In genomic region chr4:124699791-124700190, GRCm38 (mm10) we compare ENCODE assay signal across 8 mouse cellular contexts. TPM values are rescaled to one million over a fixed set of nuclear protein-coding genes. Genes with fewer than 3 reads are reported as not detected.
DNase-seq lines count a peak whose midpoint lies in the region; ATAC-seq and TF ChIP-seq lines count a peak whose summit lies in the region.

No protein-coding gene starts in this region.

- H3K9me3 ChIP-seq in lung, postnatal 0 days (ENCODE audit: low read length) = no peaks in the 10 kb centered on the region
- H3K9me3 ChIP-seq in forebrain, embryonic 14.5 days (replicated peaks; ENCODE audit: control insufficient read depth, low read length) = no peaks in the 10 kb centered on the region
- no peaks in the 10 kb centered on the region for H3K9me3 ChIP-seq in intestine, postnatal 0 days (ENCODE audit: control insufficient read depth)
- H3K9me3 ChIP-seq in neural tube, embryonic 15.5 days (replicated peaks) = no peaks in the 10 kb centered on the region

- TF ChIP-seq CTCF in lung, postnatal 0 days (IDR thresholded peaks at IDR 0.05) = no peak
- TF ChIP-seq CTCF in intestine, postnatal 0 days (IDR thresholded peaks at IDR 0.05; ENCODE audit: low read depth) = no peak
- no peak for TF ChIP-seq CTCF in cerebellum, adult 2 months (IDR thresholded peaks at IDR 0.05; ENCODE audit: borderline replicate concordance, insufficient read depth, low read depth, low read length)

- peaks cover 5% of the 10 kb centered on the region; the same call in 1 of the 2 replicates for H3K27me3 ChIP-seq in lung, postnatal 0 days (replicated peaks; ENCODE audit: insufficient read depth, low read length)
- H3K27me3 ChIP-seq in forebrain, embryonic 14.5 days (replicated peaks; ENCODE audit: control insufficient read depth, insufficient read depth, low read length) = 0 out of 2 replicates have a peak, but pooled peaks cover 4% of the 10 kb centered on the region
- no peaks in the 10 kb centered on the region for H3K27me3 ChIP-seq in intestine, postnatal 0 days (replicated peaks; ENCODE audit: control insufficient read depth, insufficient read depth, low read length)
- peaks cover 48% of the 10 kb centered on the region for H3K27me3 ChIP-seq in neural tube, embryonic 15.5 days (replicated peaks)
- H3K27me3 ChIP-seq in cerebellum, adult 2 months (ENCODE audit: control insufficient read depth, insufficient read depth, low read length) = no peaks in the 10 kb centered on the region

- no peaks in the 10 kb centered on the region for H3K36me3 ChIP-seq in lung, postnatal 0 days (ENCODE audit: insufficient read depth, low read length)
- no peaks in the 10 kb centered on the region for H3K36me3 ChIP-seq in forebrain, embryonic 14.5 days (ENCODE audit: control insufficient read depth, insufficient read depth, low read length)
- H3K36me3 ChIP-seq in intestine, postnatal 0 days (ENCODE audit: control insufficient read depth, insufficient read depth) = no peaks in the 10 kb centered on the region
- H3K36me3 ChIP-seq in neural tube, embryonic 15.5 days = no peaks in the 10 kb centered on the region

- no peak overlapping the region for H3K9ac ChIP-seq in lung, postnatal 0 days (replicated peaks; ENCODE audit: low read depth)
- H3K9ac ChIP-seq in forebrain, embryonic 14.5 days (ENCODE audit: low read length) = no peak overlapping the region
- H3K9ac ChIP-seq in intestine, postnatal 0 days (ENCODE audit: low read depth, low read length) = no peak overlapping the region
- H3K9ac ChIP-seq in neural tube, embryonic 15.5 days (replicated peaks) = peak overlapping the region; percentile 67; the same call in 1 of the 2 replicates

- 39% methylated on average over 6 of the region's 6 CpGs for WGBS in lung, postnatal 0 days
- 11% methylated on average over 6 of the region's 6 CpGs for WGBS in forebrain, embryonic 14.5 days
- WGBS in intestine, postnatal 0 days = 30% methylated on average over 6 of the region's 6 CpGs
- WGBS in neural tube, embryonic 15.5 days = 11% methylated on average over 6 of the region's 6 CpGs
- 80% methylated on average over 6 of the region's 6 CpGs for WGBS in cerebellum, adult 2 months

- no peak for TF ChIP-seq EP300 in lung, postnatal 0 days (IDR thresholded peaks at IDR 0.05)

- peak overlapping the region; percentile 90 for H3K4me2 ChIP-seq in lung, postnatal 0 days (replicated peaks; ENCODE audit: low read depth, low read length)
- peak overlapping the region; percentile 99 for H3K4me2 ChIP-seq in forebrain, embryonic 14.5 days (ENCODE audit: low read length)
- H3K4me2 ChIP-seq in intestine, postnatal 0 days (replicated peaks; ENCODE audit: low read depth) = peak overlapping the region; percentile 93
- peak overlapping the region; percentile 99 for H3K4me2 ChIP-seq in neural tube, embryonic 15.5 days

- no peak for ATAC-seq in lung, postnatal 0 days
- ATAC-seq in forebrain, embryonic 14.5 days = no peak
- no peak for ATAC-seq in intestine, postnatal 0 days
- ATAC-seq in neural tube, embryonic 15.5 days (ENCODE audit: low FRiP score) = no peak

- peaks cover 20% of the 10 kb centered on the region for H3K4me1 ChIP-seq in lung, postnatal 0 days (ENCODE audit: insufficient read depth, low read depth, low read length)
- peaks cover 20% of the 10 kb centered on the region for H3K4me1 ChIP-seq in forebrain, embryonic 14.5 days (ENCODE audit: control insufficient read depth, insufficient read depth, low read length)
- H3K4me1 ChIP-seq in intestine, postnatal 0 days (replicated peaks; ENCODE audit: control insufficient read depth, insufficient read depth, low read length) = peaks cover 3% of the 10 kb centered on the region; the same call in 1 of the 2 replicates
- peaks cover 30% of the 10 kb centered on the region for H3K4me1 ChIP-seq in neural tube, embryonic 15.5 days
- peaks cover 7% of the 10 kb centered on the region; the same call in 1 of the 2 replicates for H3K4me1 ChIP-seq in cerebellum, adult 2 months (ENCODE audit: control insufficient read depth, insufficient read depth, low read length)

- TF ChIP-seq POLR2A in cerebellum, adult 2 months (IDR thresholded peaks at IDR 0.05; ENCODE audit: borderline replicate concordance, insufficient read depth, low read length) = no peak

- H3K4me3 ChIP-seq in lung, postnatal 0 days (ENCODE audit: low read depth, low read length) = 0 out of 2 replicates have a peak overlapping the region, but pooled peaks have one; percentile 59
- H3K4me3 ChIP-seq in forebrain, embryonic 14.5 days (ENCODE audit: low read depth, low read length) = peak overlapping the region; percentile 57; the same call in 1 of the 2 replicates
- peak overlapping the region; percentile 73; the same call in 1 of the 2 replicates for H3K4me3 ChIP-seq in intestine, postnatal 0 days (ENCODE audit: low read depth, low read length)
- H3K4me3 ChIP-seq in neural tube, embryonic 15.5 days (replicated peaks) = peak overlapping the region; percentile 60; the same call in 1 of the 2 replicates
- no peak overlapping the region for H3K4me3 ChIP-seq in cerebellum, adult 2 months (replicated peaks; ENCODE audit: insufficient read depth, low read depth, low read length)

- 0 out of 2 replicates have a peak overlapping the region, but pooled peaks have one; percentile 32 for H3K27ac ChIP-seq in lung, postnatal 0 days (ENCODE audit: low read length)
- H3K27ac ChIP-seq in forebrain, embryonic 14.5 days (ENCODE audit: low read depth, low read length) = no peak overlapping the region
- H3K27ac ChIP-seq in intestine, postnatal 0 days (ENCODE audit: low read depth, low read length) = no peak overlapping the region
- 0 out of 2 replicates have a peak overlapping the region, but pooled peaks have one; percentile 67 for H3K27ac ChIP-seq in neural tube, embryonic 15.5 days (replicated peaks)
- no peak overlapping the region for H3K27ac ChIP-seq in cerebellum, adult 2 months (ENCODE audit: insufficient read depth, low read length)

- DNase-seq in lung, postnatal 0 days (ENCODE audit: low spot score) = no peak
- DNase-seq in lung, postnatal 36 days = no peak
- no peak for DNase-seq in forebrain, embryonic 14.5 days (ENCODE audit: low spot score)
- DNase-seq in cerebellum, adult 2 months = no peak
- no peak for DNase-seq in MN1 (ENCODE audit: low spot score)
- DNase-seq in ovary, adult 18-20 months (ENCODE audit: low spot score) = no peak

RNA-seq across cellular contexts. Expression of gene Fhl3, which starts 0.7 kb away (rescaled TPM):
- polyA plus RNA-seq in lung, postnatal 0 days (2015; fragmentation: Nextera tagmentation; extraction: Ambion mirVana) = 5.2 and 5.8 TPM in 2 replicates
- polyA plus RNA-seq in forebrain, embryonic 14.5 days (2014; fragmentation: Nextera tagmentation; extraction: Ambion mirVana) = 1.4 TPM in 2 replicates
- 3.8 TPM in 2 replicates for polyA plus RNA-seq in intestine, postnatal 0 days (2015; fragmentation: Nextera tagmentation; extraction: Ambion mirVana)
- 1.8 and 3.3 TPM in 2 replicates for polyA plus RNA-seq in neural tube, embryonic 15.5 days (2015; fragmentation: Nextera tagmentation; extraction: Ambion mirVana)
- polyA plus RNA-seq in cerebellum, adult 2 months (2012; rRNA removed) = 1.4 and 1.6 TPM in 2 replicates

RNA-seq across cellular contexts. Expression of gene Utp11, which starts 6.4 kb away (rescaled TPM):
- polyA plus RNA-seq in lung, postnatal 0 days (2015; fragmentation: Nextera tagmentation; extraction: Ambion mirVana) = 37.4 and 48.8 TPM in 2 replicates
- 34.5 and 42.0 TPM in 2 replicates for polyA plus RNA-seq in forebrain, embryonic 14.5 days (2014; fragmentation: Nextera tagmentation; extraction: Ambion mirVana)
- 29.6 and 32.3 TPM in 2 replicates for polyA plus RNA-seq in intestine, postnatal 0 days (2015; fragmentation: Nextera tagmentation; extraction: Ambion mirVana)
- 41.4 and 47.8 TPM in 2 replicates for polyA plus RNA-seq in neural tube, embryonic 15.5 days (2015; fragmentation: Nextera tagmentation; extraction: Ambion mirVana)
- polyA plus RNA-seq in cerebellum, adult 2 months (2012; rRNA removed) = 19.2 and 19.4 TPM in 2 replicates

RNA-seq across cellular contexts. Expression of gene Sf3a3, which starts 14.8 kb away (rescaled TPM):
- 49.1 and 57.1 TPM in 2 replicates for polyA plus RNA-seq in lung, postnatal 0 days (2015; fragmentation: Nextera tagmentation; extraction: Ambion mirVana)
- polyA plus RNA-seq in forebrain, embryonic 14.5 days (2014; fragmentation: Nextera tagmentation; extraction: Ambion mirVana) = 118 TPM in 2 replicates
- 45.3 and 45.7 TPM in 2 replicates for polyA plus RNA-seq in intestine, postnatal 0 days (2015; fragmentation: Nextera tagmentation; extraction: Ambion mirVana)
- polyA plus RNA-seq in neural tube, embryonic 15.5 days (2015; fragmentation: Nextera tagmentation; extraction: Ambion mirVana) = 88.4 and 105 TPM in 2 replicates
- polyA plus RNA-seq in cerebellum, adult 2 months (2012; rRNA removed) = 40.5 and 45.2 TPM in 2 replicates

RNA-seq across cellular contexts. Expression of gene Inpp5b, which starts 41.9 kb away (rescaled TPM):
- polyA plus RNA-seq in lung, postnatal 0 days (2015; fragmentation: Nextera tagmentation; extraction: Ambion mirVana) = 59.6 and 62.9 TPM in 2 replicates
- polyA plus RNA-seq in forebrain, embryonic 14.5 days (2014; fragmentation: Nextera tagmentation; extraction: Ambion mirVana) = 20.8 and 22.1 TPM in 2 replicates
- polyA plus RNA-seq in intestine, postnatal 0 days (2015; fragmentation: Nextera tagmentation; extraction: Ambion mirVana) = 22.4 and 23.0 TPM in 2 replicates
- 20.6 and 24.9 TPM in 2 replicates for polyA plus RNA-seq in neural tube, embryonic 15.5 days (2015; fragmentation: Nextera tagmentation; extraction: Ambion mirVana)
- polyA plus RNA-seq in cerebellum, adult 2 months (2012; rRNA removed) = 92.4 and 102 TPM in 2 replicates

RNA-seq across cellular contexts. Expression of gene Pou3f1, which starts 43.2 kb away (rescaled TPM):
- polyA plus RNA-seq in lung, postnatal 0 days (2015; fragmentation: Nextera tagmentation; extraction: Ambion mirVana) = 0.10 and 0.14 TPM in 2 replicates
- polyA plus RNA-seq in forebrain, embryonic 14.5 days (2014; fragmentation: Nextera tagmentation; extraction: Ambion mirVana) = 14.8 and 15.3 TPM in 2 replicates
- 0.08 TPM in 1 of 2 replicates, not detected in the other for polyA plus RNA-seq in intestine, postnatal 0 days (2015; fragmentation: Nextera tagmentation; extraction: Ambion mirVana)
- 4.7 and 6.8 TPM in 2 replicates for polyA plus RNA-seq in neural tube, embryonic 15.5 days (2015; fragmentation: Nextera tagmentation; extraction: Ambion mirVana)
- polyA plus RNA-seq in cerebellum, adult 2 months (2012; rRNA removed) = 2.3 and 3.3 TPM in 2 replicates

Comparison
In these comparisons a context has a peak if more than half of its experiments do, and no peak if none do; other contexts are left out.
1. H3K27ac ChIP-seq: peak in lung, postnatal 0 days (single experiment) and neural tube, embryonic 15.5 days (single experiment); none in forebrain, embryonic 14.5 days (single experiment), intestine, postnatal 0 days (single experiment) and cerebellum, adult 2 months (single experiment).
2. Peak in every context shown above with its lines, with median percentiles within 50 percentile points of each other: H3K4me2 ChIP-seq.